Mouse (Mus musculus) MEL (cell line): ENCODE measurements around the gene Entpd3. TPM values are rescaled to one million over a fixed set of nuclear protein-coding genes. Genes with fewer than 3 reads are reported as not detected.
A peak's percentile ranks its signal among the peaks of the same experiment; 100 is the strongest.

ENCODE experiments used
- DNase-seq: peaks from one replicate; pipeline ENCODE4 v3.0.0; 2011; ENCODE audit warnings: low read depth, low spot score
- H3K27ac ChIP-seq: 2 replicates; pipeline ENCODE4 v1.5.1; 2012; ENCODE audit warnings: low read depth, mild to moderate bottlenecking, control low read depth, low read length, moderate library complexity; ENCODE audit not compliant: control insufficient read depth
- H3K27me3 ChIP-seq, 2 experiments: fragments of 150-350 bp in 1 of 2; sonication (generic) in 1 of 2; 2 replicates each; pipeline ENCODE4 v1.6.1; 2012; ENCODE audit warnings: low read length in 2 of 2, mild to moderate bottlenecking in 2 of 2, improper control_type of control experiment in 1 of 2, moderate library complexity in 1 of 2; ENCODE audit not compliant: insufficient read depth in 2 of 2, control insufficient read depth in 1 of 2
- H3K36me3 ChIP-seq, 2 experiments: 2 replicates each; pipeline ENCODE4 v1.6.1; 2012 to 2014; ENCODE audit warnings: low read length in 2 of 2, improper control_type of control experiment in 1 of 2, inconsistent platforms in 1 of 2, mild to moderate bottlenecking in 1 of 2; ENCODE audit not compliant: insufficient read depth in 2 of 2, control insufficient read depth in 1 of 2
- H3K4me1 ChIP-seq, 2 experiments: fragments of 150-350 bp in 1 of 2; sonication (generic) in 1 of 2; 2 replicates each; pipeline ENCODE4 v1.6.1; 2012; ENCODE audit warnings: low read length in 2 of 2, improper control_type of control experiment in 1 of 2, mild to moderate bottlenecking in 1 of 2; ENCODE audit not compliant: insufficient read depth in 2 of 2, control insufficient read depth in 1 of 2
- H3K4me3 ChIP-seq, 2 experiments: fragments of 150-350 bp in 1 of 2; sonication (generic) in 1 of 2; 2 replicates each; pipeline ENCODE4 v1.5.1; 2012; ENCODE audit warnings: low read depth in 2 of 2, low read length in 2 of 2, mild to moderate bottlenecking in 2 of 2, moderate library complexity in 2 of 2, control low read depth in 1 of 2, improper control_type of control experiment in 1 of 2; ENCODE audit not compliant: control insufficient read depth in 1 of 2, insufficient read depth in 1 of 2
- H3K79me2 ChIP-seq: 2 replicates; pipeline ENCODE4 v1.6.1; 2012; ENCODE audit warnings: mild to moderate bottlenecking, low read length, moderate library complexity; ENCODE audit not compliant: control insufficient read depth, poor library complexity, insufficient read depth
- H3K9ac ChIP-seq: 2 replicates; pipeline ENCODE4 v1.6.1; 2012; ENCODE audit warnings: low read depth, mild to moderate bottlenecking, control low read depth, low read length, moderate library complexity; ENCODE audit not compliant: control insufficient read depth, poor library complexity, severe bottlenecking
- H3K9me3 ChIP-seq: fragments of 150-350 bp; sonication (generic); replicated peaks from 2 replicates; pipeline ENCODE4 v1.6.1; 2012; ENCODE audit warnings: mild to moderate bottlenecking, low read length, improper control_type of control experiment, moderate library complexity; ENCODE audit not compliant: insufficient read depth
- BHLHE40 ChIP-seq: IDR thresholded peaks from 2 replicates; pipeline ENCODE4 v1.6.1; 2012; ENCODE audit warnings: low read depth, mild to moderate bottlenecking, inconsistent platforms, low read length, improper control_type of control experiment, borderline replicate concordance
- CTCF ChIP-seq, 3 experiments: IDR thresholded peaks in 2 of 3; conservative IDR thresholded peaks in 1 of 3; 2 replicates each; pipeline ENCODE4 v1.5.1; 2011 to 2012; ENCODE audit warnings: low read length in 3 of 3, low read depth in 2 of 3, mild to moderate bottlenecking in 2 of 3, improper control_type of control experiment in 1 of 3, inconsistent platforms in 1 of 3, mixed read lengths in 1 of 3, moderate library complexity in 1 of 3; ENCODE audit not compliant: control insufficient read depth in 1 of 3, insufficient read depth in 1 of 3, poor library complexity in 1 of 3, severe bottlenecking in 1 of 3
- E2F4 ChIP-seq: IDR thresholded peaks from 2 replicates; pipeline ENCODE4 v1.6.1; 2011; ENCODE audit warnings: low read depth, low read length, improper control_type of control experiment, borderline replicate concordance
- ELF1 ChIP-seq: IDR thresholded peaks from 2 replicates; pipeline ENCODE4 v1.6.1; 2014; ENCODE audit warnings: low read depth, mild to moderate bottlenecking, inconsistent platforms, low read length, improper control_type of control experiment, moderate library complexity
- EP300 ChIP-seq, 2 experiments: IDR thresholded peaks; 2 replicates each; pipeline ENCODE4 v1.6.1; 2011; ENCODE audit warnings: improper control_type of control experiment in 2 of 2, low read length in 2 of 2, low read depth in 1 of 2, mild to moderate bottlenecking in 1 of 2
- ETS1 ChIP-seq: IDR thresholded peaks from 2 replicates; pipeline ENCODE4 v1.6.1; 2012; ENCODE audit warnings: low read depth, mild to moderate bottlenecking, inconsistent platforms, low read length, improper control_type of control experiment, moderate library complexity
- GABPA ChIP-seq: IDR thresholded peaks from 2 replicates; pipeline ENCODE4 v1.6.1; 2012; ENCODE audit warnings: low read depth, mild to moderate bottlenecking, inconsistent platforms, low read length, improper control_type of control experiment, moderate library complexity
- GATA1 ChIP-seq: IDR thresholded peaks from 2 replicates; pipeline ENCODE4 v1.6.1; 2011; ENCODE audit warnings: low read depth, low read length, improper control_type of control experiment
- HCFC1 ChIP-seq: IDR thresholded peaks from 2 replicates; pipeline ENCODE4 v1.6.1; 2012; ENCODE audit warnings: low read depth, mild to moderate bottlenecking, inconsistent platforms, low read length, improper control_type of control experiment, moderate library complexity
- JUND ChIP-seq: IDR thresholded peaks from 2 replicates; pipeline ENCODE4 v1.6.1; 2011; ENCODE audit warnings: low read depth, mild to moderate bottlenecking, improper control_type of control experiment, low read length
- KAT2A ChIP-seq: conservative IDR thresholded peaks from 2 replicates; pipeline ENCODE4 v1.6.1; 2012; ENCODE audit warnings: low read depth, low read length, improper control_type of control experiment, inconsistent platforms
- MAZ ChIP-seq: IDR thresholded peaks from 2 replicates; pipeline ENCODE4 v1.6.1; 2012; ENCODE audit warnings: low read depth, mild to moderate bottlenecking, inconsistent platforms, low read length, improper control_type of control experiment
- MEF2A ChIP-seq: IDR thresholded peaks from 2 replicates; pipeline ENCODE4 v1.6.1; 2014; ENCODE audit warnings: low read depth, mild to moderate bottlenecking, inconsistent platforms, low read length, improper control_type of control experiment; ENCODE audit not compliant: poor library complexity, insufficient replicate concordance, severe bottlenecking; ENCODE audit errors: extremely low read depth
- MXI1 ChIP-seq: IDR thresholded peaks from 2 replicates; pipeline ENCODE4 v1.6.1; 2011; ENCODE audit warnings: mild to moderate bottlenecking, low read depth, low read length, improper control_type of control experiment
- MYB ChIP-seq: IDR thresholded peaks from 2 replicates; pipeline ENCODE4 v1.6.1; 2011; ENCODE audit warnings: mild to moderate bottlenecking, low read depth, low read length, improper control_type of control experiment
- MYC ChIP-seq: IDR thresholded peaks from 2 replicates; pipeline ENCODE4 v1.6.1; 2011; ENCODE audit warnings: low read depth, mild to moderate bottlenecking, low read length, improper control_type of control experiment, moderate library complexity
- NRF1 ChIP-seq: IDR thresholded peaks from 2 replicates; pipeline ENCODE4 v1.6.1; 2014; ENCODE audit warnings: low read depth, mild to moderate bottlenecking, inconsistent platforms, low read length, improper control_type of control experiment, moderate library complexity; ENCODE audit not compliant: poor library complexity, insufficient read depth, severe bottlenecking
- POLR2A ChIP-seq, 2 experiments: IDR thresholded peaks; 2 replicates each; pipeline ENCODE4 v1.6.1; 2011 to 2012; ENCODE audit warnings: low read length in 2 of 2, mild to moderate bottlenecking in 2 of 2, control low read depth in 1 of 2, improper control_type of control experiment in 1 of 2, low read depth in 1 of 2, moderate library complexity in 1 of 2; ENCODE audit not compliant: control insufficient read depth in 1 of 2, insufficient read depth in 1 of 2, poor library complexity in 1 of 2
- POLR2AphosphoS2 ChIP-seq: IDR thresholded peaks from 2 replicates; pipeline ENCODE4 v1.6.1; 2011; ENCODE audit warnings: low read length, improper control_type of control experiment
- POLR2AphosphoS5 ChIP-seq: IDR thresholded peaks from 2 replicates; pipeline ENCODE4 v1.6.1; 2012; ENCODE audit warnings: low read depth, borderline replicate concordance, mild to moderate bottlenecking, inconsistent platforms, low read length, moderate library complexity, mixed read lengths
- RAD21 ChIP-seq: IDR thresholded peaks from 2 replicates; pipeline ENCODE4 v1.6.1; 2011; ENCODE audit warnings: mild to moderate bottlenecking, low read depth, low read length, improper control_type of control experiment
- RCOR1 ChIP-seq: IDR thresholded peaks from 2 replicates; pipeline ENCODE4 v1.6.1; 2012; ENCODE audit warnings: low read depth, mild to moderate bottlenecking, inconsistent platforms, low read length, improper control_type of control experiment
- SIN3A ChIP-seq: IDR thresholded peaks from 2 replicates; pipeline ENCODE4 v1.6.1; 2012; ENCODE audit warnings: low read length, improper control_type of control experiment, inconsistent platforms
- SMC3 ChIP-seq: IDR thresholded peaks from 2 replicates; pipeline ENCODE4 v1.6.1; 2011; ENCODE audit warnings: low read depth, low read length, improper control_type of control experiment
- TAL1 ChIP-seq: IDR thresholded peaks from 2 replicates; pipeline ENCODE4 v1.6.1; 2012; ENCODE audit warnings: mild to moderate bottlenecking, inconsistent platforms, low read length, moderate library complexity, mixed read lengths
- UBTF ChIP-seq: IDR thresholded peaks from 2 replicates; pipeline ENCODE4 v1.6.1; 2012; ENCODE audit warnings: low read depth, mild to moderate bottlenecking, inconsistent platforms, low read length, improper control_type of control experiment, moderate library complexity, borderline replicate concordance; ENCODE audit not compliant: insufficient read depth
- USF1 ChIP-seq: IDR thresholded peaks from 2 replicates; pipeline ENCODE4 v1.6.1; 2014; ENCODE audit warnings: low read depth, mild to moderate bottlenecking, inconsistent platforms, low read length, improper control_type of control experiment, moderate library complexity
- USF2 ChIP-seq, 2 experiments: IDR thresholded peaks; 2 replicates each; pipeline ENCODE4 v1.6.1; 2011 to 2012; ENCODE audit warnings: improper control_type of control experiment in 2 of 2, low read length in 2 of 2, borderline replicate concordance in 1 of 2, inconsistent platforms in 1 of 2, low read depth in 1 of 2, mild to moderate bottlenecking in 1 of 2; ENCODE audit not compliant: insufficient read depth in 1 of 2
- ZKSCAN1 ChIP-seq: IDR thresholded peaks from 2 replicates; pipeline ENCODE4 v1.6.1; 2012; ENCODE audit warnings: low read depth, mild to moderate bottlenecking, inconsistent platforms, low read length, improper control_type of control experiment, moderate library complexity
- polyA plus RNA-seq, 2 experiments: library from polyadenylated mRNA; stranded (reverse) in 1 of 2; unstranded in 1 of 2; fragments of >175 nt in 1 of 2; fragments of >200 nt in 1 of 2; gene quantifications; 2 replicates each; pipeline versions ENCODE4 v1.2.1 to v1.2.4; 2012; ENCODE audit warnings: low replicate concordance in 2 of 2, low read depth in 1 of 2; ENCODE audit not compliant: insufficient read length in 2 of 2, insufficient read depth in 1 of 2, missing spikeins in 1 of 2
- total RNA-seq: library from RNA; depleted of rRNA; stranded (reverse); fragments of 300-350 nt; gene quantifications from 2 replicates; pipeline ENCODE4 v1.2.3, GENCODE M21; 2012; rRNA removed

Gene Entpd3
- not detected in 2 replicates for total RNA-seq
- polyA plus RNA-seq = under 1 TPM in 1 of 2 experiments, not detected in 1; 0.03 TPM

GRCm38 (mm10) chr9:120539662-120540251 is at the start of gene Entpd3:
Entpd3 (plus strand) TSS chr9:120539818.
- Histone ChIP-seq H3K27me3 (no peaks in the 10 kb centered on the region), H3K4me1 (no peaks in the 10 kb centered on the region), H3K79me2 (no peaks in the 10 kb centered on the region), H3K27ac (no peak within 1 kb of the TSS), H3K9me3 (no peaks in the 10 kb centered on the region), H3K36me3 (no peaks in the 10 kb centered on the region), H3K9ac (no peak within 1 kb of the TSS), H3K4me3 (no peak within 1 kb of the TSS)
- TF ChIP-seq GATA1 (no peak), KAT2A (no peak), POLR2AphosphoS5 (no peak), MXI1 (no peak), BHLHE40 (no peak), RCOR1 (no peak), EP300 (IDR thresholded peaks at IDR 0.05; ENCODE audit: low read depth in 1 of 2, low read length in 2 of 2) (no peak), NRF1 (no peak), UBTF (no peak), TAL1 (no peak), MYB (no peak), ZKSCAN1 (no peak), ELF1 (no peak), RAD21 (no peak), USF1 (no peak), MEF2A (no peak), SIN3A (no peak), JUND (no peak), MAZ (no peak)
- no peak for DNase-seq

- Histone ChIP-seq H3K27ac (no peak overlapping the region), H3K79me2 (peaks cover 19% of the 10 kb centered on the region), H3K9me3 (no peaks in the 10 kb centered on the region), H3K9ac (no peak overlapping the region), H3K4me1 (peaks cover 0 to 12% of the 10 kb centered on the region in 2 experiments; a peak in 3 of 4 replicates), H3K36me3 (peaks cover 3 to 5% of the 10 kb centered on the region in 2 experiments; a peak in 3 of 4 replicates), H3K4me3 (no peak overlapping the region), H3K27me3 (no peaks in the 10 kb centered on the region)
- peak; percentile 54 for DNase-seq
- TF ChIP-seq RAD21 (peak; percentile 17), MXI1 (no peak), E2F4 (no peak), CTCF (IDR thresholded peaks at IDR 0.05 in 2 of 3, conservative IDR thresholded peaks at IDR 0.05 in 1 of 3; ENCODE audit: control insufficient read depth in 1 of 3, insufficient read depth in 1 of 3, low read depth in 2 of 3, low read length in 3 of 3, poor library complexity in 1 of 3, severe bottlenecking in 1 of 3) (peak in 1 of 3 experiments; percentile 33; a peak in 2 of 6 replicates), USF2 (IDR thresholded peaks at IDR 0.05; ENCODE audit: borderline replicate concordance in 1 of 2, insufficient read depth in 1 of 2, low read depth in 1 of 2, low read length in 2 of 2) (no peak), USF1 (no peak), ETS1 (no peak), SMC3 (peak; percentile 33), GABPA (no peak), POLR2AphosphoS5 (no peak), GATA1 (no peak), POLR2AphosphoS2 (no peak), BHLHE40 (no peak), MYC (no peak), POLR2A (IDR thresholded peaks at IDR 0.05; ENCODE audit: control insufficient read depth in 1 of 2, insufficient read depth in 1 of 2, low read depth in 1 of 2, low read length in 2 of 2, poor library complexity in 1 of 2) (no peak), HCFC1 (no peak), MAZ (no peak), NRF1 (no peak), ZKSCAN1 (no peak)
Measured at GRCm38 (mm10) chr9:120491509-120491908, 48.1 kb upstream of the Entpd3 start.
